Comparison of ENCODE assay signal across 8 mouse cellular contexts in genomic region chr10:8772464-8773209, GRCm38 (mm10).
A peak's percentile ranks its signal among the peaks of the same experiment; 100 is the strongest.
DNase-seq lines count a peak whose midpoint lies in the region; ATAC-seq lines count a peak whose summit lies in the region.

No protein-coding gene starts in this region.

- H3K4me3 ChIP-seq in heart, embryonic 14.5 days (ENCODE audit: control insufficient read depth in 1 of 2, insufficient read depth in 1 of 2, low read depth in 1 of 2, low read length in 2 of 2): no peak overlapping the region

- WGBS in heart, embryonic 14.5 days: 60% methylated on average over 4 of the region's 4 CpGs

- no peaks in the 10 kb centered on the region for H3K27me3 ChIP-seq in heart, embryonic 14.5 days (ENCODE audit: control insufficient read depth, insufficient read depth, low read length)

- peaks cover 4% of the 10 kb centered on the region; the same call in 1 of the 2 replicates for H3K9me3 ChIP-seq in heart, embryonic 14.5 days (ENCODE audit: control insufficient read depth, low read length)

- peak; percentile 91 for DNase-seq in 3T3-L1 (ENCODE audit: low read depth, low spot score)
- peak; percentile 63 to 68 for DNase-seq in adrenal gland, postnatal 36 days
- peak; percentile 77 for DNase-seq in kidney, postnatal 10 days
- no peak for DNase-seq in left cerebral cortex, adult 8-10 months (ENCODE audit: low spot score in 2 of 2)
- DNase-seq in spleen, postnatal 14 days (ENCODE audit: low spot score in 2 of 2): no peak
- DNase-seq in cerebellum, postnatal 14 days: no peak
- no peak for DNase-seq in layer of hippocampus, adult 9-11 months

- ATAC-seq in heart, embryonic 14.5 days (ENCODE audit: insufficient number of reproducible peaks, insufficient read depth, low FRiP score, low read depth): no peak

- H3K27ac ChIP-seq in heart, embryonic 14.5 days (replicated peaks in 1 of 2; ENCODE audit: control insufficient read depth in 1 of 2, insufficient read depth in 1 of 2, low read depth in 2 of 2, low read length in 2 of 2): peak overlapping the region; percentile 15 to 28; a peak in 2 of 4 replicates

- H3K4me1 ChIP-seq in heart, embryonic 14.5 days (ENCODE audit: control insufficient read depth in 2 of 2, insufficient read depth in 2 of 2, low read length in 2 of 2): peaks cover 2 to 11% of the 10 kb centered on the region in 2 experiments; a peak in 3 of 4 replicates

- H3K36me3 ChIP-seq in heart, embryonic 14.5 days (ENCODE audit: control insufficient read depth, insufficient read depth, low read length): no peaks in the 10 kb centered on the region

- no peak overlapping the region for H3K9ac ChIP-seq in heart, embryonic 14.5 days (ENCODE audit: low read length)

- H3K4me2 ChIP-seq in heart, embryonic 14.5 days (ENCODE audit: low read length): no peak overlapping the region

Comparison
In these comparisons a context has a peak if more than half of its experiments do, and no peak if none do; other contexts are left out.
1. DNase-seq: peak in 3T3-L1 (single experiment), adrenal gland, postnatal 36 days (2 of 2) and kidney, postnatal 10 days (single experiment); none in left cerebral cortex, adult 8-10 months (0 of 2), spleen, postnatal 14 days (0 of 2), cerebellum, postnatal 14 days (0 of 2) and layer of hippocampus, adult 9-11 months (single experiment).